Mouse (Mus musculus): ENCODE results near the gene Clic3.

The Clic3 gene

DNA sequence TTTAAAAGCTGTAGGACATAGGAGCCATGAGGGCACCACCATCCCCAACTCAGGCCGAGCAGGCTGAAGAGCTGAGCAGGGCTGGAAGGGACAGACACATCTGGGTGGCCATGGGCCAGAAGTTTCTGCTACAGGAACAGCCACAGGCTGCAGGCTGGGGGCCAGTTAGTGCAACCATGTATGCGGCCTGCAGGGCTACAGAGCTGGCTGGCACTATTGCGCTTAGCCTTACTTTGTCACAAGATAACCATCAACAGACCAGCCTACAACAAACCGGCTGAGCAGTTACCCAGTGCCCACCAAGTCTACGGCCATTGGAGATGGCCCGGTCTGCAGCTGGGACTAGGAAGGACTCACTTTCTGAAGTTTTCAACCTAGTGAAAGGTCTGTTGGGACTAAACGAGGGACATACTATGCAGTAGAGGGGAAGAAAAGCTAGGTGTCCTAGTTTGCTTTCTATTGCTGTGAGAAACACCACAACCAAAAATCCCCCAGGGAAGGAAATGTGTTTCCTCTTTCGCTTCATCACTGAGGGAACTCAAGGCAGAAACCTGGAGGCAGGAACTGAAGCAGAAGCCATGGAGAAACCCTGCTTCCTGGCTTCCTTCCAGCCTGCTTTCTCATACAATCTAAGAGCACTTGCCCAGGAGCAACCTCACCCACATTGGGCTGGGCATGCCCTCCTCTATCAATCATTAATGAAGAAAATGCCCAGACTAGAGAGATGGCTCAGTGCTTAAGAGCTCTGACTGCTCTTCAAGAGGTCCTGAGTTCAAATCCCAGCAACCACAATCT lies 5.6 kb upstream of the Clic3 start:
- DNase-seq, result no peak

- no peak for DNase-seq
Measured at GRCm38 (mm10) chr2:25452951-25453350, 3.7 kb upstream of the Clic3 start.

DNA sequence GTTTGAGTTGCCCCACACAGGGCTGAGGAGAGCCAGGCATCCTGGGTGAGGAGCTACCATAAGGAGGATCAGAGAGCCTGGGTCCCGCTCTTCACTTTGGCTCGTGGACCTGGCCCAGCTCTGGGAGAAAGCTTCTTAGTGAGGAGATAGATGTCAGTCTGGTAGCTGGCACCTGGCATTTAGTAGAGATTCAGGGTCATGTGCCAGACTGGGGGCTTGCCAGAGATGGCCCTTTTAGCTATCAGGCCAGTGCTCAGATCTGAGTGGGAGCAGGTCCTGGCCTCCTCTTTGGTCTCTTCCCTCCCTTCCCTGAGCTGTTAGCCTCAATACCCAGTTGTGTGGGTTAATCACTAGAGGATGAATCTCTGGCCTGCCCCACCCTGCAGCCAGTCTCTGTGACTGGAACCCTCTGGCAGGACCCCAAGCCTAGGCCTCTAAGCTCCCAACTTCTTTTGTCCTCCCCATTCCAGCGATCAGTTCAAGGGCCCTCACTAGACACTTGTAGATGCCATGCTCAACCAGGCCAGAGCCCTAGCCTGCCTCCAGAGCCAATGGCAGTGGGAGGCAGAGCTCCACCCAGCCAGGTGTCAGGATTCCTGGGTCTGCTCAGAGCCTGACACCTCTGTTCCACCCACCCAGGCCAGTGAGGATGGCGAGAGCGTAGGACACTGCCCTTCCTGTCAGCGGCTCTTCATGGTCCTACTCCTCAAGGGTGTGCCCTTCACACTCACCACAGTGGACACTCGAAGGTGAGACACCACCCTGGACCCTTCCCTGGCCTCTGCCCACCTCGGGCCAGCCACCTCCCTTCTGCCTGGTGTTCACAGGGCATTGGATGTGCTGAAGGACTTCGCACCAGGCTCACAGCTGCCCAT lies 621 bp downstream of the Clic3 start:
- no peak for DNase-seq

GRCm38 (mm10) chr2:25458911-25459310 lies 2.3 kb downstream of the Clic3 start:
- DNase-seq, result no peak

DNA sequence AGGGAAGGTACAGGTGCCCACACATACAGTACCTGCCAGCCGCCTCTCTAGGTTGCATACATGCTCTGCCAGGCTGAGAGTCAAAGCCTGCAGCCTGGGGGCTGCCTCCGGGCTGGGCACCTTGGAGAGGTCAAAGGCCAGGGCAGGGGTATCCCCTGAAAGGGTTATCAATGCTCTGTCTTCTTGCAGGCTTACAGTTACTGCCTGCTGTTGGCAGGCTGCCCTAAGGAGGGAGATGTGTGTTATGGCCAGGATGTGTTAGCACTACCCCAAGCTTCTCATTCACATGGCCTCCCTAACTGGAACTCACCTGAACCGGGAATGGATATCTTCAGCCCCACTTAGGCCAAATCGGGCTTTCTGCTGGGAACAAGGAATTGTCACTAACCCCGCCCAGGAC lies 3.5 kb downstream of the Clic3 start:
- no peak for DNase-seq

DNA sequence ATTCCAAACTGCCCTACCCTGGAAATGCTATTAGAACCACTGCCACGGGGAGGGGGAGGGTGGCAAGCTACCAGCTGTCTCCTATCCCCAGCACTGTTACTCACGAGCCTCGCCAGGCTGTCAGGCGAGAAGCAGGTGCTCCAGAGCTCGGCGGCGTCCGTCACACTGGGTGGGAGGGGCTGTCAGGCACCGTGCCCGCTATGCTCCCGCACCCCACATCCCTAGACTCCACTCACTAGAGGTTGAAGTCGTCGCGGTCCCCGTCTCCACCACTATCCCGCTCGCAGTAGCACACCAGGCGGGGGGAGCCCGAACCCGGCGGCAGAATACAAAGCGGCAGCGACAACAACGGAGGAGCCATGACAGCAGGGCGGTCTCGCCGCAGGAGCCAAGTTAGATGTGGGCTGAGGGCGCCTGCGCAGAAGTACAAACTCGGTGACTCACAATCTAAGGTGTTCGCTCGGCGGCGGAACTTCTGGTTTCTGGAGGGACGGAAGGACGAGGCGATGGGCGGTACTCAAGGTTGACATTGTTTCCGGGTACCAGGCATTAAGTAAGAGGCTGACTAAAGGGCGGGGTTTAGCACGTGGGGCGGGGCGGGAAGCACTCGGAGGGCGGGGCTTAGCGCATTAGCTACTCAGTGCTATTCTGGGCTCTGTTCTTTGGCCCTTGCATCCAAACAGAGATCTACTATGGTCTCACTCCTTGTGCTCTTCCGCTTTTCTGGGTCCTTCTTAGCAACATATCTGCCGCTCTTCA lies 4.1 kb downstream of the Clic3 start, which contains the start of gene Paxx:
Gene Paxx, minus strand, starts transcription at position 544 of the 759 bp plus-strand sequence.
- DNase-seq, result peak; percentile 93

- no peak for DNase-seq
Measured at GRCm38 (mm10) chr2:25461407-25461806, 4.8 kb downstream of the Clic3 start.

GRCm38 (mm10) chr2:25463630-25464029 lies 7.0 kb downstream of the Clic3 start:
- no peak for DNase-seq

- no peak for DNase-seq
Measured at GRCm38 (mm10) chr2:25465256-25465655, 8.6 kb downstream of the Clic3 start.

DNA sequence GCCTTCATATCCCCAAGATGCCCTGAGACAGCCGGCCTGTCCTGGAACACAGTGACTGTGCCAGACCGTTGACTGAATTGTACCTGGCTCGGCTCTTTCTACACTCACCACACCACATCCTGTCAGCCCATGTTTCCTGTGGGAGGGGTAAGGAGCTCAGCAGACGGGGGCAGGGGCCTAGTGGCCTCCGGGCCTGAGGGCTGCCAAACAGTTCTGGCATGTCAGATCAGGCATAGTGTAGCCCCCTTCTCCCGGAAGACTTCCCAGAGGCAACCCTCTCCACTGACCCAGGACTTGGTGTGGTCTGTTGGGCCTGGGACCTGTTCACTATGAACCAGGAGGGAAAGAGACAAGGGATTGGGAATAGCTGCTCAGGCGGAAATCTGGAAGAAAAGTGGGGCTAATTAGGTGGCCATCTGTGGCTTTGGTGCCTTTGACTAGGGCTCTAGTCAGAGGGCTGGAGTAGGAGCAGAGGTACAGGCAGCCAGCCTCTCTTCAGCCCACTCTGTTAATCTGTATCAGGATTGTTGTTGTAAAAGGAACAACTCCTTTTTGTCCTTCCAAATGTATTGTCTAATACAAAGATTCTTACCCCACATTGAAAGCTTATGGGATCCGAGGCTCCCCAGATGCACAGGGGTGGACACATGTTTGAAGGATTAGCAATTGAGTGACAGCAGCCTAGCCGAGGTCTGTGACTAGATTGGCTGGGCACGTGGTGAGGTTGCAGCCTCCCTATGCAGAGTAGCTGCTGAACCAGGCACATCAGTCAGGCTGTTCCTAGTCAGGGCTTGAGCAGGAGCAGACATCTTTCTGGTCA lies 9.4 kb downstream of the Clic3 start:
- DNase-seq, result no peak

DNA sequence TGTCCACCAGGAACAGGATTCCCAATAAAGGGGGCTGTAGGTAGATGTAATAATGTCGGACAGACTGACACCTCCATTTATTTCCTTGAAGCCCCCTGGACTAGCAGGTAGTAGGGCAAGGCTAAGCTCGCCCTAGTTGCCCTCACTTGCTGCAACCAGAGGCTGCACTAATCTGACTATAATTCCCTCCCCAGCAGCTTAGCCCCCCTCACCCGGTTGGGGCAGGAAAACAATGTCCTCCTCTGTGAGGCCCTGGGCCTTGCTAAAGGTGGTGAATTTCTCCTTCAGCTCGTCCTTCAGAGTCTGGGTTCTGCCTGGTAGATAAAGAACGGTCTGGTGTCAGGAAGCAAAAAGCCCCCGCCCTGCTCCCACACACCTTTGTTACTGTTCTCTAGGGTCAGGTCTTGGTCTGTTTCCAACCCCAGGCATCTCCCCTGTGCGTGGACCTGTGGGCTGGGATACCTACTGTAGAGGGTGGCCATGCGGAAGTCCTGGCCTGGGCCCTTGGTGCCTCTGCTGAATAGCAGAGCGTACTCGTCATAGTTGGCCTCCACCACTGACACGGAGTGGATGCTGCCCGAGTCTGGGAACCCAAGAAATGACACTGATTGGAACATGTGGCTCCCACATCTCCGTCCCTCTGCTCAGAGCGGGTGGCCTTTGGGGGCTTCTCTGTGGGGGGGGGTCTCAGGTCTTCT lies 11.1 kb downstream of the Clic3 start:
- DNase-seq, result no peak

GRCm38 (mm10) chr2:25468962-25469915 lies 12.6 kb downstream of the Clic3 start:
- peak; percentile 70 for DNase-seq

- DNase-seq, result no peak
Measured at GRCm38 (mm10) chr2:25469969-25470368, 13.3 kb downstream of the Clic3 start, which contains the start of gene Ptgds. TSS of gene Ptgds (minus strand) at chr2:25470046.

- DNase-seq, result no peak
Measured at GRCm38 (mm10) chr2:25472550-25472949, 15.9 kb downstream of the Clic3 start.

- no peak for DNase-seq
Measured at GRCm38 (mm10) chr2:25477541-25477940, 20.9 kb downstream of the Clic3 start.

DNA sequence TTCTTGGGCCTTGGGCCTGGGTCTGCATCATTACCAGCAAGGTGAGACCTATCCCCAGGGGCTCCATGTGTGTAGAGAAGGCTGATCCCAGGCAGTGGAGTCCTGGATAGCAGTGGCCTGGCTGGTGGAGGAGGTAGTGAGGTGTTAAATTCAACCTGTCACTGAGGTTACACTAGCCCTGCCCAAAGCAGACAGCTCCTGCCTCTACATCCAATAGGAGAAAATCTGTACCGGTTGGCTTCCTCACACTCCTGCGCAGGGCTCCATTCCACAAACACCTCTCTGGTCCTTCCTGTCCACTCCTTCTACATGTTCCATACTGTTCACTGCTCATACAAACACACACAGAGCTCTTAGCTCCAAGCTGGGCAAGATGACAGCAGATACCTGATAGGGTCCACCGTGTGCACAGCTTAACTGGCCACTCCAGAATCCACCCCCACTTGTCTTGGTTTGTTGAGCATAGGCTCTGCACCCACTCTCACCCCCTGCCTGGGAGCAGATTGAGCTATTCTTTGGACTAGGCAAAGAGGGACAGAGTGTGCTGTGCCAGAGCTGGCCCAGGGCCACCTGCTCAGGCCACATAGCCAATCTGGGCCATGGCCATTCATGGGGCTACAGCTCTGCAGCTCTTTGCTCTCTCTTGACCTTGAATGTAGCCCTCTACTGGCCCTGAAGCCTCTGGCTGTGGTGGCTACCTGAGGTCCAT lies 21.5 kb downstream of the Clic3 start:
- DNase-seq, result peak; percentile 96

DNA sequence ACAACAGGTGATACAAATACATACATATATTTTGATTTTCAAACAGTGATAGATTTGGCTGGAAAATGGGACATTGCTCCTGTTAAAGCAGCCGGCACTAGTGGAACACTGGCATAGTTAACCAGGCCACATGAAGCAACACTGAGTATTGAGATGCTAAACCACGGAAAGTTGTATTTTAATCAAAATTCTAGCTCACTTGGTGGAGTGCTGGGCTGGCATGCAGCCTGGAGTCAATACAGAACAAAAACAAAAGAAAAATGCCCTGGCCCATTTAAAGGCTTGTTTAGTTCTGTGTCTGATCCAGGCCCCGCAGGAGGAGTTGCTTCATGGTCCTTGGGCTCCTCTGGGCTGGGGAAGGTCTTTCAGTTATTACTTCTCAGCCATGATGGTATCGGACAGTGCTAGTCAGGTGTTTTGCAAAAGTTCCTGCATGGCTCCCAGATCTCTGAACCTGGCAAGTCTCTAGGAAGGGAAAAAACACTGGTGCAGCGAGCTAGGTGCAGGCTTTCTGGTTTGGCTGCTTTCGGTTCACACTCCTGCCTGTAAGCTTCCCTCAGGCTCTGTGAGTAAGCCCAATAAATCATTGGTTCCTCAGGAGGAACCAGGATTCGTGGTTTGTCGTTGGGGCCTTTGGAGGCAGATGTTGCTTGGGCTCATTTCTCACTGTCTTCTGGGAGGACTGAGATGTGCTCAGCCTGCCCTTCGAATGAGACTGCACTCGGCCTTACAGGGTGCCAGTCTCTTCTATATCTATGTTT lies 23.1 kb downstream of the Clic3 start:
- no peak for DNase-seq

DNA sequence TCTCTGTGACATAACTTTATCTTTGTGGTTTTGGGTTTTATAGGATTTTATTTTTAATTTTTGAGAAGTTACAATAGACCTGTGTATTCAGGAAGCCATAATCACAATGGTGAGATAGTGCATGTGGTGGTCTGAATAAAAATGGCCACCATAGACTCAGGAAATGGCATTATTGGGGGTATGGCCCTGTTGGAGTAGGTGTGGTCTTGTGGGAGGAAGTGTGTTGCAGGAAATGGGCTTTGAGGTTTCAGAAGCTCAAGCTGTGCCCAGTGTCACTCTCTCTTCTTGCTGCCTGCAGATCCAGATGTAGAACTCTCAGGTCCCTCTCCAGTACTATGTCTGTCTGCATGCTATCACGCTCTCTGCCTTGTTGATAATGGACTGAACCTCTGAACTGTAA lies 23.9 kb downstream of the Clic3 start:
- DNase-seq, result no peak

DNA sequence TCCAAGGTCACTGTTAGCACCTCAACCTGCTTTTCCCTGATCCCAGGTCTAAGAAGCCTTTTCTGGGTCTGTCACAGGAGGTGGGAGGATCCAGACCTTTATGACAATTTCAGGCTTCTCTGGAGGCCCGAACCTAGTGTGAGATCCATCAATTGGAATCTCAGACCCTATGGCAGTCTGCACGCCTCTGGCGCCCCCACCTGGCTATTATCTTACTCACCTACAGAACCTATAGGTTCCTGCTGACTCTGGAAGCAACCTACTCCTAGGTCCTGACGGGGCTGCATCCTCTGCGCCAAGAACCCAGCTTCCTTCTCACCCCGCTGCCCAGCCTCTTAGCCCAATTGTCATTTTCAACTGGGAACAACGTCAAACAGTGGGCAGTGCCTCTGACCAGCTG lies 26.3 kb downstream of the Clic3 start:
- peak; percentile 68 for DNase-seq

All from cerebellum, adult 11 months (tissue).